9 mouse cellular contexts compared by ENCODE assay signal in genomic region chr11:30289470-30290431, GRCm38 (mm10). TPM values are rescaled to one million over a fixed set of nuclear protein-coding genes. Genes with fewer than 3 reads are reported as not detected.
A peak's percentile ranks its signal among the peaks of the same experiment; 100 is the strongest.
DNase-seq lines count a peak whose midpoint lies in the region; ATAC-seq and TF ChIP-seq lines count a peak whose summit lies in the region.
"Had no signal": no experiment of that assay in that cellular context is flagged by ENCODE, and none has a peak within 500 bp of the region (broad histone marks: within the 10 kb centered on the region; RNA-seq: fewer than 3 reads in every experiment).

No protein-coding gene starts in this region.

- peaks cover 22% of the 10 kb centered on the region for H3K4me1 ChIP-seq in embryonic fibroblast, embryonic 13.5 days (ENCODE audit: control insufficient read depth, insufficient read depth, low read length)
- H3K4me1 ChIP-seq in heart, embryonic 16.5 days (ENCODE audit: control insufficient read depth, insufficient read depth, low read length) = peaks cover 35% of the 10 kb centered on the region
- H3K4me1 ChIP-seq in liver, embryonic 11.5 days (replicated peaks; ENCODE audit: control insufficient read depth, insufficient read depth, low read length) = no peaks in the 10 kb centered on the region; the same call in 1 of the 2 replicates

- H3K4me2 ChIP-seq in heart, embryonic 16.5 days (ENCODE audit: low read depth, low read length) = no peak overlapping the region
- no peak overlapping the region for H3K4me2 ChIP-seq in liver, embryonic 11.5 days
- H3K4me2 ChIP-seq: midbrain, embryonic 12.5 days had no signal

- H3K4me3 ChIP-seq in embryonic fibroblast, embryonic 13.5 days (ENCODE audit: insufficient read depth, low read length) = no peak overlapping the region
- no peak overlapping the region for H3K4me3 ChIP-seq in heart, embryonic 16.5 days (ENCODE audit: low read length)
- no peak overlapping the region for H3K4me3 ChIP-seq in liver, embryonic 11.5 days (ENCODE audit: low read depth, low read length)
- H3K4me3 ChIP-seq: midbrain, embryonic 12.5 days had no signal

- WGBS in heart, embryonic 16.5 days = 42% methylated on average over 7 of the region's 7 CpGs
- 64% methylated on average over 7 of the region's 7 CpGs for WGBS in liver, embryonic 11.5 days

- peak; percentile 8 for DNase-seq in layer of hippocampus, adult 11-12 months (ENCODE audit: low spot score)
- DNase-seq in layer of hippocampus, postnatal 25 days (ENCODE audit: extremely low spot score in 1 of 2, low spot score in 1 of 2) = no peak
- peak; percentile 50 to 55 for DNase-seq in lung, postnatal 4 days
- no peak for DNase-seq in thymus, adult 18-20 months
- DNase-seq in liver, embryonic 11.5 days (ENCODE audit: low spot score) = no peak
- DNase-seq: left cerebral cortex, postnatal 4 days had no signal

- no peak for TF ChIP-seq CTCF in embryonic fibroblast, embryonic 13.5 days (IDR thresholded peaks at IDR 0.05; ENCODE audit: borderline replicate concordance, insufficient read depth, low read length)

- no peak for TF ChIP-seq POLR2A in embryonic fibroblast, embryonic 13.5 days (IDR thresholded peaks at IDR 0.05; ENCODE audit: low read depth, low read length)

- ATAC-seq in heart, embryonic 16.5 days (replicated peaks; ENCODE audit: extremely low read depth, insufficient read depth, low FRiP score) = no peak
- no peak for ATAC-seq in liver, embryonic 11.5 days (replicated peaks; ENCODE audit: low FRiP score)

- no peaks in the 10 kb centered on the region for H3K9me3 ChIP-seq in heart, embryonic 16.5 days (replicated peaks; ENCODE audit: control insufficient read depth, low read length)
- no peaks in the 10 kb centered on the region for H3K9me3 ChIP-seq in liver, embryonic 11.5 days (ENCODE audit: control insufficient read depth, low read length)
- H3K9me3 ChIP-seq: midbrain, embryonic 12.5 days had no signal

- H3K27ac ChIP-seq in embryonic fibroblast, embryonic 13.5 days (ENCODE audit: insufficient read depth, low read length) = peak overlapping the region; percentile 75
- H3K27ac ChIP-seq in heart, embryonic 16.5 days (ENCODE audit: low read length) = peak overlapping the region; percentile 4
- H3K27ac ChIP-seq in liver, embryonic 11.5 days (ENCODE audit: low read depth, low read length) = no peak overlapping the region
- H3K27ac ChIP-seq: midbrain, embryonic 12.5 days had no signal

- H3K9ac ChIP-seq in heart, embryonic 16.5 days (ENCODE audit: low read length) = no peak overlapping the region
- H3K9ac ChIP-seq in liver, embryonic 11.5 days (ENCODE audit: low read depth, low read length) = no peak overlapping the region
- H3K9ac ChIP-seq: midbrain, embryonic 12.5 days had no signal

- H3K27me3 ChIP-seq in heart, embryonic 16.5 days (ENCODE audit: control insufficient read depth, insufficient read depth, low read length) = no peaks in the 10 kb centered on the region
- no peaks in the 10 kb centered on the region for H3K27me3 ChIP-seq in liver, embryonic 11.5 days (replicated peaks; ENCODE audit: control insufficient read depth, insufficient read depth, low read length)
- H3K27me3 ChIP-seq: midbrain, embryonic 12.5 days had no signal

- no peaks in the 10 kb centered on the region for H3K36me3 ChIP-seq in heart, embryonic 16.5 days (ENCODE audit: control insufficient read depth, insufficient read depth)
- H3K36me3 ChIP-seq in liver, embryonic 11.5 days (ENCODE audit: control insufficient read depth, insufficient read depth, low read length) = no peaks in the 10 kb centered on the region
- H3K36me3 ChIP-seq: midbrain, embryonic 12.5 days had no signal

RNA-seq across cellular contexts. Expression of gene Sptbn1, which starts 21.8 kb away (rescaled TPM):
- total RNA-seq in layer of hippocampus, postnatal 25 days (2021) = 100 to 1,000 TPM; 558 to 629 TPM
- 268 and 314 TPM in 2 replicates for polyA plus RNA-seq in embryonic fibroblast, embryonic 13.5 days (2011; ENCODE audit: insufficient read length, low read depth, missing spikeins)
- 164 and 178 TPM in 2 replicates for polyA plus RNA-seq in heart, embryonic 16.5 days (2015; fragmentation: Nextera tagmentation; extraction: Ambion mirVana)
- polyA plus RNA-seq in liver, embryonic 11.5 days (2014; fragmentation: Nextera tagmentation; extraction: Ambion mirVana) = 43.7 and 45.8 TPM in 2 replicates

Comparison
In these comparisons a context has a peak if more than half of its experiments do, and no peak if none do; other contexts are left out.
1. DNase-seq: peak in layer of hippocampus, adult 11-12 months (single experiment) and lung, postnatal 4 days (2 of 2); none in layer of hippocampus, postnatal 25 days (0 of 2), thymus, adult 18-20 months (0 of 2) and liver, embryonic 11.5 days (single experiment).